Mouse (Mus musculus) fibroblast of lung, adult 2 months (primary cell): ENCODE data around the gene Olfr328.
"Not testable (repeated sequence)": the region's sequence is repeated elsewhere in the genome, so short reads cannot be mapped to it uniquely, and the experiment has no call there.

ENCODE experiments used
- DNase-seq: peaks from one replicate; pipeline ENCODE4 v3.0.0-alpha.2; 2011; ENCODE audit warnings: low read depth

Gene Olfr328

DNA sequence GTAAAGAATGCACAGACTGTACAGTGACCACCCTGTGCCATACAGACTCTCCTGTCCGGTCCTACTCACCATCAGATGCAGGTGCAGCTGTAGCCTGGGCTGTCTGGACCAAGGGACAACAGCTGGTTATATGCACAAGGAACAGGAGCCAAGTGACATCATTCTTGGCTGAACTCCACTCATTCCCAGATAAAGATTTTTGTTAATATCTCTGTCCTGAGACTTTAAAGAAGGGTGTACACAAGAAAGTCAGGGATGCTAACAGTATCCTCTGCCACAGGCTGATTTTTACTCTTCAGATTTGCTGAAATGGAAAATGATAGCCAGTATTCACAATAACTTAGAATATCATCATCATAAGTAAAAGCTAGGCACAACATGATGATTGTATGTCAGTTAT, at the start of gene Olfr328:
Gene Olfr328, minus strand, starts transcription at position 101 of the 400 bp plus-strand sequence.
- no peak for DNase-seq

GRCm38 (mm10) chr11:58605228-58605627, 49.8 kb upstream of the Olfr328 start:
- DNase-seq: no peak

- DNase-seq: no peak
Measured at GRCm38 (mm10) chr11:58604688-58605087, 49.3 kb upstream of the Olfr328 start.

DNA sequence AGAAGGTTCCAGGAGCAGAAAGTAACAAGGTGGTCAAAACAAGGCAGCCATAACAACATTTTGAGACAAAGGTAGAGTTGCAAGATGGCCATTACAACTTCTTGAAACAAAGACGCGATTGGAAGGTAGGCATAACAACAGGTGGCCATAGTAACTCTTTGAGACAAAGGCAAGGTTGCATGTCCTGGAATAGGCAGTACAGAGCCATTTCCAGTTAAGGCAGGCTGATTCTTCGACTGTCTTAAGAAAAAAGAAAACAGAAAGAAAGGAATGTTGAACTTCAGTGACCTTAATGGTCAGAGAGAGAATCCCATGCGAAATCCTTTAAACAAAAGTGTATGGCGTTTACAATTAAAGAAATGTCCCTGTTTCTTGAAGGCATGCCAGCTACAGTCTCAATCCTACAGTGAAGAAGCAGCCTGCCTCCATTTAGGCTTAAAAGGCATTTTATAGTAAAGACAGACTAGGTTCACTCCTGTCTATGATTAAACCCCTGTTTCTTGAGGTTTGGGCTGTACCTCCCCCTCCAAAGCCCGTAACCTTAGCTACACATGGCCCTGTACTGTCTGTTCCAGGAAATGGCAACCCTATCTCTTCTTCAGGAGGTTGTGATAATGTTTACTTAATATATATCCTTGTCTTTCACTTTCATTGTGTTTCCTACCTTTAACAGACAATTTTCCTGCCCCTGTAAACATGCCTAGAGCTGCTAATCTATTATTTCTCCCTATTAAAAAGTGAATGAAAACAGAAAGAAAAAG, 47.5 kb upstream of the Olfr328 start:
- DNase-seq: no peak

DNA sequence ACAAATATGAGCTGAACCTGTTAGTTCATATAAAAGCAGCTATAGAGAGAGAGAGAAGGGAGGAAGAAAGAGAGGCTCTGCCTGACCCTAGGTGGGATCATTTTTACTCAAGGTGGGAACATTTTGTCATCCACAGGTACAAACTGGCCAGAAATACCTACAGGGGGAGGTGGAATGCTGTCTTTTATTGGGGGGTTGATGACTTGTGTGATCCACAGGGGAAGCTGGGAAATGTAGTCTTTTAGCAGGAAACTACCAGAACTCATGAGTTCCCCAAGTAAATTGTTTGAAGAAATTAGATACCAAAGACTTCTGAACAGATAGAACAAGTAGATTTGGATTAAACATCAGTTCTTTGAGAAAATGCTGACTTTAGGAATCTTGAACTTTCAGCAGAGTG, 46.6 kb upstream of the Olfr328 start:
- no peak for DNase-seq

- DNase-seq: no peak
Measured at GRCm38 (mm10) chr11:58597837-58598236, 42.4 kb upstream of the Olfr328 start.

- no peak for DNase-seq
Measured at GRCm38 (mm10) chr11:58594814-58595213, 39.4 kb upstream of the Olfr328 start, which contains the start of gene Olfr324. Gene Olfr324 (plus strand): TSS chr11:58595114.

- DNase-seq: no peak
Measured at GRCm38 (mm10) chr11:58588620-58589250, 33.3 kb upstream of the Olfr328 start.

DNA sequence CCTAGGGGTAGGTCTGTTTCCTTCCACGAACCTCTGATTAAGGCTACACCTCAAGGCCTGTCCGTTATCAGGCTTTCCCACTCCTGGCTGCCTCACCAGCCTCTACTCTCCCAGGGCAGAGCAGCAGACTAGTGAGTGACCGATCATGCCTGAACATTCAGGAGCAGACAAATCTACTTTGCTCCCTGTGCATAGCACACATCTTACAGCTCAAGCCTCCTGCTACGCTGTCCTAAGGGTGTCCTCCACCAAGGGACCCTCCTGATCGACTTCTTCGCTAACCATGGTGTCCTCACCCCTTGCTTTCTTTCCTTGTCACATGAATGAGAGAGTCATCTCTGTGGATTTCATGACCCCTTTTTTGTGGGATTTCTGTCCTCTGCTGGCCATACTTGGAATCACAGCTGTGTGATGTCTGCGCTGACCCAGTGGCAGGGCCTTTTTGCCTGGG, 32.5 kb upstream of the Olfr328 start:
- no peak for DNase-seq

GRCm38 (mm10) chr11:58578636-58579035, 23.2 kb upstream of the Olfr328 start:
- no peak for DNase-seq

GRCm38 (mm10) chr11:58577430-58577829, 22.0 kb upstream of the Olfr328 start, which contains the start of gene Olfr325:
Gene Olfr325 (plus strand): TSS chr11:58577730.
- no peak for DNase-seq

GRCm38 (mm10) chr11:58570405-58570804, 15.0 kb upstream of the Olfr328 start, which contains the start of gene Olfr224:
Gene Olfr224 (minus strand): TSS chr11:58570553.
- no peak for DNase-seq

DNA sequence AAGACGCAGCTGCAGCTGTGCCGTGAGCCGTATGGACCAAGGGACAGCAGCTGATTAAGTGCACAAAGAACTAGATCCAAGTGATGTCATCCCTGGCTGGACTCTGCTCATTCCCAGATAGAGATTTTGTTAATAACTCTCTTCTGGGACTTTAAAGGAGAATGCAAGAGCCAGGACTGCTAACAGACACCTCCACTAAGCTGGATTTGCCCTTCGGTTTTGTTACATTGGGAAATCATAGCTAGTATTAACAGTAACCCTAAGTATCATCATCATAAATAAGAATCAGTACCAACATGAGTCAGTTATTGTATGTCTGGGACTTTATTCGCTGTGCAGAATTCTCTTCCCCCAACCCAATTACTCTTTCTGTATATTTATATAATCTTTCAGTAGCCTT, 9.1 kb downstream of the Olfr328 start, which contains the start of gene Olfr329-ps:
Gene Olfr329-ps, minus strand, starts transcription at position 101 of the 400 bp plus-strand sequence.
- DNase-seq: no peak

DNA sequence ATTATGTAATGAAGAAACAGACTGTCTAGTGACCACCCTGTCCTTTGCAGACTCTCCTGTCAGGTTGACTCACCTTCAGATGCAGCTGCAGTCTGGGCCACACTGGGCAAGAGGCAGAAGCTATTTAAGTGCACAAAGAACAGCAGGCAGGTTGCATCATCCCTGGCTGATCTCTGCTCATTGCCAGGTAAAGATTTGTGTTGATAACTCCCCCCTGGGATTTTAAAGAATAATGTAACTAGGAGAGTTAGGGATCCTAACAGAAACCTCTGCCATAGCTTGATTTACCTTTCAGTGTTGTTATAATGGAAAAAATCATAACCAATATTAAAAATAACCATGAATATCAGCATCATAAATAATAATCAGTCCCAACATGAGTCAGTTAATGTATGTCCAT, 20.7 kb downstream of the Olfr328 start, which contains the start of gene Olfr330:
Gene Olfr330, minus strand, starts transcription at position 101 of the 400 bp plus-strand sequence.
- DNase-seq: not testable (repeated sequence)

DNA sequence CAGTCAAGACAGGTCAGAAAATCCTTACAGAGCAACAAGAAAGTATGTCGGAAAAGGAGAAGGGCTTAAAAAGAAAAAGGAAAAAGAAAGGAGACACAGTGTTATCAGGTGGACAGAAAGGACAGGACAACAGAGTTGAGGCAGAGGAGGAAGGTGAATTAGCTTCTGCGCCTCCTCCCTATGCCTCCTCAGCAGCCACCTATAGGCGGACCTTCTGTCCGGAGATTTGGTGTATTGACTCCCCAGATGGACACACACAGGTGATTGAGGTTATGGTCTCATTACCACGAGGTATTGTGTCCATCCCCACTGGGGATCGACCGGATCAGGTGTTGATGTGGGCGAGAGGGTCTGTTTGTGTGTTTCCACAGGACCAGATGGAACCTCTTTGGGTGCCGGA, 35.7 kb downstream of the Olfr328 start:
- not testable (repeated sequence) for DNase-seq

GRCm38 (mm10) chr11:58518916-58519315, 36.5 kb downstream of the Olfr328 start:
- not testable (repeated sequence) for DNase-seq

GRCm38 (mm10) chr11:58509058-58509457, 46.4 kb downstream of the Olfr328 start:
- not testable (repeated sequence) for DNase-seq

GRCm38 (mm10) chr11:58502472-58502871, 53.0 kb downstream of the Olfr328 start, which contains the start of gene Olfr331:
Gene Olfr331 (minus strand): TSS chr11:58502572.
- DNase-seq: not testable (repeated sequence)
